Mouse (Mus musculus): Measurements from ENCODE around the gene Dcun1d4. TPM values are rescaled to one million over a fixed set of nuclear protein-coding genes. Genes with fewer than 3 reads are reported as not detected.

The Dcun1d4 gene
- total and polyA plus RNA-seq, 2 experiments from 2014 or later = 28.2 to 42.4 TPM

DNA sequence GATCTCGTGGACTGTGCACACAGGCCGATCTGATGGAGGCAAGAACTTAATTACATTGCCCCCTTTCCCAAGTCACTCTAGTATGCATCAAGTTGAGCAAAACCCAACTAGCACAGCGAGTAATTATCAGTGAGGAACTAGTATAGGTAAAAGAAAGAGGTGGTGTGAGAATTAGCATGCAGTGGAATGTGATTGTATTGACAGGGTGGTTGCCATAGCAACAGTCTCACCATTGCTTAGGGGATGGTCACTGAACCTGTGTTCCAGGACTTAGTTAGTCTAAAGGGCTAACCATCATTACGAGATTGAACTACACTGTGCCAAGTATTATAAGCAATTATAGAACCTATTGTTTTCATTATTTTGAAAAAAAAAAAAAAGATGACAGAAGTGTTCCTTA, 5.7 kb downstream of the Dcun1d4 start:
- no peaks in the 10 kb centered on the region; the same call in 1 of the 2 replicates for H3K4me1 ChIP-seq (ENCODE audit: insufficient read depth)
- H3K9ac ChIP-seq = no peak overlapping the region
- H3K4me2 ChIP-seq (ENCODE audit: low read depth) = no peak overlapping the region
- WGBS = 43% methylated on average over 4 of the region's 4 CpGs
- no peaks in the 10 kb centered on the region for H3K9me3 ChIP-seq (ENCODE audit: low read length)
- no peaks in the 10 kb centered on the region for H3K36me3 ChIP-seq (ENCODE audit: insufficient read depth)
- TF ChIP-seq CTCF (IDR thresholded peaks at IDR 0.05; ENCODE audit: low read depth) = no peak
- ATAC-seq (no peak), DNase-seq (no peak)
- H3K27me3 ChIP-seq (ENCODE audit: insufficient read depth, low read length) = no peaks in the 10 kb centered on the region
- H3K27ac ChIP-seq (ENCODE audit: low read depth, low read length) = no peak overlapping the region
- H3K4me3 ChIP-seq (ENCODE audit: low read depth, low read length) = no peak overlapping the region

DNA sequence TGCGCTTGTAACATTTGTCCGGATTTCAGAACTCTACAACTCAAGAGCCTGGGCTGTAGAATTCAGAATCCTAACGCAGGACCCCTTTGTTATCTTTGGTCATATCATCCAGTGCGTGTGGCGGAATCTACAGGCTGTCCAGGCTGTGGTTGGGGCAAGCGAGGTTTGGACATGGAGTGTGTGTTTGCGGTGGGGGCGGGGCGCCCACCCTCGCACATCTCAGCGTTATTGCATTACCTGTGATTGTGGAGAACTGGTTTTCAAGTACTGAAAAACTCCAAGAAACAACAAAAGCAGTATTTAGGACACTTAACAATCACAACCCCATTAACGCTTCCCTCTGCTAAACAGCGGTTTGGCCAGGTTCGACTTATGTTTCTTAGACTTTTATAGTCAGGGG, 9.1 kb downstream of the Dcun1d4 start:
- H3K4me3 ChIP-seq (ENCODE audit: low read depth, low read length) = peak overlapping the region; percentile 81
- no peaks in the 10 kb centered on the region for H3K36me3 ChIP-seq (ENCODE audit: insufficient read depth)
- no peak overlapping the region for H3K27ac ChIP-seq (ENCODE audit: low read depth, low read length)
- H3K4me2 ChIP-seq (ENCODE audit: low read depth) = peak overlapping the region; percentile 60
- no peak for TF ChIP-seq CTCF (IDR thresholded peaks at IDR 0.05; ENCODE audit: low read depth)
- DNase-seq (no peak), ATAC-seq (no peak)
- peak overlapping the region; percentile 75 for H3K9ac ChIP-seq
- no peaks in the 10 kb centered on the region for H3K27me3 ChIP-seq (ENCODE audit: insufficient read depth, low read length)
- 0 out of 2 replicates have a peak, but pooled peaks cover 5% of the 10 kb centered on the region for H3K4me1 ChIP-seq (ENCODE audit: insufficient read depth)
- 5% methylated on average over 14 of the region's 14 CpGs for WGBS
- no peaks in the 10 kb centered on the region for H3K9me3 ChIP-seq (ENCODE audit: low read length)

GRCm38 (mm10) chr5:73490596-73491073, 9.8 kb downstream of the Dcun1d4 start:
- peak; percentile 69 for TF ChIP-seq CTCF (IDR thresholded peaks at IDR 0.05; ENCODE audit: low read depth)
- WGBS = 2% methylated on average over 36 of the region's 37 CpGs
- Histone ChIP-seq H3K36me3 (ENCODE audit: insufficient read depth) (no peaks in the 10 kb centered on the region), H3K9ac (peak overlapping the region; percentile 75), H3K27ac (ENCODE audit: low read depth, low read length) (peak overlapping the region; percentile 96), H3K4me1 (ENCODE audit: insufficient read depth) (0 out of 2 replicates have a peak, but pooled peaks cover 5% of the 10 kb centered on the region), H3K4me3 (ENCODE audit: low read depth, low read length) (peak overlapping the region; percentile 81), H3K4me2 (ENCODE audit: low read depth) (peak overlapping the region; percentile 60), H3K9me3 (ENCODE audit: low read length) (no peaks in the 10 kb centered on the region), H3K27me3 (ENCODE audit: insufficient read depth, low read length) (no peaks in the 10 kb centered on the region)
- peak; percentile 98 for DNase-seq
- ATAC-seq = peak; percentile 94

- under 1% methylated on average over 57 of the region's 70 CpGs for WGBS
- ATAC-seq = peak; percentile 10
Measured at GRCm38 (mm10) chr5:73491074-73491836, 10.5 kb downstream of the Dcun1d4 start.

DNA sequence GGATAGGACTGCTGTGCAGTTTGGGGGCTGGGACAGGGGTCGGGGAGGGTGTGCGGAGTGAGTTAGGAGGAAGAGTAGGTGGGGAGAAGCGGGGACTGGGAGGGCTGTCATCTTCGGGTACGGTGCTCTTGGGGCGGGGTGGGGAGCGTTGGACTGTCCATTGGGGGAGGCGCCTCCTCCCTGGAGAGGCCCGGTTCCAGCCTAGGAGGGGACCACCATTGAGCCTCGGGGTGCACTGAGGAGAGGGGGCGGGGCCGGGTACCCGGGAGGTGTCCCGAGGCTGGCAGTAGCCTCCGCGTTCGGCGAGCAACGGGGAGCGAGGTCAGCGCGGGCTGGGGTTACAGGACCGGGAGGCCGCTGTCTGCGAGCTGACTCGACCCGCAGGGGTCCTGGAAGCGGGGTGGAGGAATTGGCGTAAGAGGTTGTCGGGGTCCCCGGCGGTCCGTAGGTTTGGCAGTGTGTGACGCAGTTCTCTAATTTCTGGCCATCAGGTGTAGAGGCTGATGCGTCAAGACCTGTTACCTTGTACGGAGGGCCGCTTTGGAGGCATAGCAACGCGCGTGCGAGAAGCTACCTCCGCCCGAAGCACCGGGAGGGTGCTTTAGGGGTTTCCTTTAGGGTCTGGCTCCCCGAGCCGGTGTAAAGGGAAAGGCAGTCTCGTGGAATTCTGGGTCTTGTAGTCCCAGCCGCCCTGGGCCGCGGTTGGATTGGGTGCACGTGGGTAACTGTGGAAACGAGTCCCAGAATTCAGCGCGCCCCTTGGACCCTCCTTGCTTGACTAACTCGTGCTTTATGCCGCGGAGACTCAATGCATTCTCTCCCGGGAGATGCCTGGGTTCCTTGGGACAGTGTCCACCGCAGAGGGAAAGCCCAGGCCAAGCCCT, 11.3 kb downstream of the Dcun1d4 start:
- peak; percentile 95 for DNase-seq
- TF ChIP-seq CTCF (IDR thresholded peaks at IDR 0.05; ENCODE audit: low read depth) = no peak
- peak overlapping the region; percentile 81 for H3K4me3 ChIP-seq (ENCODE audit: low read depth, low read length)
- peak; percentile 82 for ATAC-seq
- H3K27ac ChIP-seq (ENCODE audit: low read depth, low read length) = peak overlapping the region; percentile 96
- no peaks in the 10 kb centered on the region for H3K9me3 ChIP-seq (ENCODE audit: low read length)
- H3K36me3 ChIP-seq (ENCODE audit: insufficient read depth) = no peaks in the 10 kb centered on the region
- WGBS = under 1% methylated on average over 56 of the region's 59 CpGs
- H3K27me3 ChIP-seq (ENCODE audit: insufficient read depth, low read length) = no peaks in the 10 kb centered on the region
- peak overlapping the region; percentile 60 for H3K4me2 ChIP-seq (ENCODE audit: low read depth)
- H3K4me1 ChIP-seq (ENCODE audit: insufficient read depth) = 0 out of 2 replicates have a peak, but pooled peaks cover 5% of the 10 kb centered on the region
- H3K9ac ChIP-seq = peak overlapping the region; percentile 75

More at GRCm38 (mm10) chr5:73491074-73491836, 10.5 kb downstream of the Dcun1d4 start:
- H3K9me3 ChIP-seq (ENCODE audit: low read length) = no peaks in the 10 kb centered on the region
- peak overlapping the region; percentile 81 for H3K4me3 ChIP-seq (ENCODE audit: low read depth, low read length)
- no peaks in the 10 kb centered on the region for H3K36me3 ChIP-seq (ENCODE audit: insufficient read depth)
- peak overlapping the region; percentile 60 for H3K4me2 ChIP-seq (ENCODE audit: low read depth)
- peak; percentile 47 for DNase-seq
- 0 out of 2 replicates have a peak, but pooled peaks cover 5% of the 10 kb centered on the region for H3K4me1 ChIP-seq (ENCODE audit: insufficient read depth)
- H3K27ac ChIP-seq (ENCODE audit: low read depth, low read length) = peak overlapping the region; percentile 96
- H3K9ac ChIP-seq = peak overlapping the region; percentile 75
- TF ChIP-seq CTCF (IDR thresholded peaks at IDR 0.05; ENCODE audit: low read depth) = no peak
- no peaks in the 10 kb centered on the region for H3K27me3 ChIP-seq (ENCODE audit: insufficient read depth, low read length)

DNA sequence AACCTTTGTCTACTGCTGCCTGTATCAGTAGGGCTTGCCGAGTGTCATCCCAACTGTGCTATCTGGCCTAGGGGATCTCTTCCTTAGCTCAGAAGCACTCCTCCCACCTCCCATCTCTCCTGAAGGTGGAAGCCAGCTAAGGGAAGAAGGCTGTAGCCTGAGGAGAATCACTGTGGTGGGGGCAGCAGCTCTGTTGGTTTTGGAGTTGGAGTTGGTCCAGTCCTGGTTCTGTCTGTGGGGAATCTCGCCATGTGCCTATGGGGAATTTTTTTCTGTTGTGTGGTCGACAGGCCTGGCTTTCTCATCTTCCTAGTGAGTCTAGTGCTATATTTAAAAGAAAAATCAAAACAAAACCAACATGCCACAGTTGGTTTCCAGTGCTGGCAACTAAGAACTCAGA, 16.6 kb downstream of the Dcun1d4 start:
- ATAC-seq = no peak
- H3K4me1 ChIP-seq (ENCODE audit: insufficient read depth) = 0 out of 2 replicates have a peak, but pooled peaks cover 5% of the 10 kb centered on the region
- no peak for TF ChIP-seq CTCF (IDR thresholded peaks at IDR 0.05; ENCODE audit: low read depth)

More for the DNA sequence above, 16.6 kb downstream of the Dcun1d4 start:
- no peaks in the 10 kb centered on the region for H3K27me3 ChIP-seq (ENCODE audit: insufficient read depth, low read length)
- DNase-seq = no peak
- no peak overlapping the region for H3K4me2 ChIP-seq (ENCODE audit: low read depth)
- H3K36me3 ChIP-seq (ENCODE audit: insufficient read depth) = no peaks in the 10 kb centered on the region
- H3K27ac ChIP-seq (ENCODE audit: low read depth, low read length) = no peak overlapping the region
- H3K9ac ChIP-seq = no peak overlapping the region
- H3K9me3 ChIP-seq (ENCODE audit: low read length) = no peaks in the 10 kb centered on the region
- H3K4me3 ChIP-seq (ENCODE audit: low read depth, low read length) = no peak overlapping the region
- 71% methylated on average over 3 of the region's 3 CpGs for WGBS
